ENCODE assay signal across 7 mouse cellular contexts in genomic region chr5:150522867-150523234, GRCm38 (mm10). TPM values are rescaled to one million over a fixed set of nuclear protein-coding genes. Genes with fewer than 3 reads are reported as not detected.
DNase-seq lines count a peak whose midpoint lies in the region; ATAC-seq and TF ChIP-seq lines count a peak whose summit lies in the region.

No protein-coding gene starts in this region.

- H3K27ac ChIP-seq in thymus, adult 2 months (ENCODE audit: control insufficient read depth, insufficient read depth, low read length): no peak overlapping the region
- H3K27ac ChIP-seq in forebrain, embryonic 11.5 days (ENCODE audit: low read depth, low read length): peak overlapping the region; percentile 53; the same call in 1 of the 2 replicates
- peak overlapping the region; percentile 75 for H3K27ac ChIP-seq in liver, embryonic 14.5 days

- no peaks in the 10 kb centered on the region for H3K27me3 ChIP-seq in thymus, adult 2 months (ENCODE audit: control insufficient read depth, insufficient read depth, low read length)
- H3K27me3 ChIP-seq in forebrain, embryonic 11.5 days (ENCODE audit: control insufficient read depth, insufficient read depth, low read length): no peaks in the 10 kb centered on the region
- no peaks in the 10 kb centered on the region for H3K27me3 ChIP-seq in liver, embryonic 14.5 days (ENCODE audit: control insufficient read depth, insufficient read depth, low read length)

- TF ChIP-seq POLR2A in thymus, adult 2 months (IDR thresholded peaks at IDR 0.05; ENCODE audit: control insufficient read depth, extremely low read depth, insufficient read depth, low read length, poor library complexity): no peak

- H3K9ac ChIP-seq in forebrain, embryonic 11.5 days (ENCODE audit: low read length): peak overlapping the region; percentile 93
- H3K9ac ChIP-seq in liver, embryonic 14.5 days (replicated peaks): peak overlapping the region; percentile 97

- peak overlapping the region; percentile 87 for H3K4me3 ChIP-seq in thymus, adult 2 months (ENCODE audit: control insufficient read depth, insufficient read depth, low read length)
- H3K4me3 ChIP-seq in forebrain, embryonic 11.5 days (ENCODE audit: low read depth, low read length): peak overlapping the region; percentile 75
- H3K4me3 ChIP-seq in liver, embryonic 14.5 days (ENCODE audit: insufficient read depth in 1 of 2, low read depth in 2 of 2, low read length in 2 of 2): peak overlapping the region; percentile 81 to 94

- H3K9me3 ChIP-seq in forebrain, embryonic 11.5 days (ENCODE audit: control insufficient read depth, low read length): no peaks in the 10 kb centered on the region
- H3K9me3 ChIP-seq in liver, embryonic 14.5 days (ENCODE audit: control insufficient read depth, low read length): no peaks in the 10 kb centered on the region

- peak; percentile 54 for ATAC-seq in forebrain, embryonic 11.5 days (replicated peaks; ENCODE audit: low FRiP score)
- ATAC-seq in liver, embryonic 14.5 days (ENCODE audit: insufficient read depth): peak; percentile 68

- H3K4me1 ChIP-seq in thymus, adult 2 months (replicated peaks; ENCODE audit: control insufficient read depth, insufficient read depth, low read length): no peaks in the 10 kb centered on the region
- no peaks in the 10 kb centered on the region for H3K4me1 ChIP-seq in forebrain, embryonic 11.5 days (replicated peaks; ENCODE audit: control insufficient read depth, insufficient read depth, low read length)
- H3K4me1 ChIP-seq in liver, embryonic 14.5 days (replicated peaks; ENCODE audit: control insufficient read depth in 2 of 2, insufficient read depth in 2 of 2, low read length in 1 of 2): peaks cover 11 to 21% of the 10 kb centered on the region in 2 experiments

- peak overlapping the region; percentile 73 for H3K4me2 ChIP-seq in forebrain, embryonic 11.5 days (ENCODE audit: low read depth, low read length, severe bottlenecking)
- peak overlapping the region; percentile 94 for H3K4me2 ChIP-seq in liver, embryonic 14.5 days (ENCODE audit: low read depth)

- TF ChIP-seq EP300 in liver, embryonic 14.5 days (IDR thresholded peaks at IDR 0.05; ENCODE audit: low read depth): no peak

- no peaks in the 10 kb centered on the region for H3K36me3 ChIP-seq in thymus, adult 2 months (ENCODE audit: control insufficient read depth, insufficient read depth, low read length)
- H3K36me3 ChIP-seq in forebrain, embryonic 11.5 days (ENCODE audit: control insufficient read depth, insufficient read depth, low read length): no peaks in the 10 kb centered on the region
- H3K36me3 ChIP-seq in liver, embryonic 14.5 days (replicated peaks; ENCODE audit: control insufficient read depth, insufficient read depth, low read depth): peaks cover 6% of the 10 kb centered on the region

- TF ChIP-seq CTCF in thymus, adult 2 months (IDR thresholded peaks at IDR 0.05; ENCODE audit: borderline replicate concordance, control insufficient read depth, extremely low read depth, insufficient read depth, low read length, poor library complexity): no peak
- TF ChIP-seq CTCF in liver, embryonic 14.5 days (IDR thresholded peaks at IDR 0.05; ENCODE audit: low read depth): no peak

- DNase-seq in thymus, adult 2 months: no peak
- DNase-seq in thymus, adult 18-20 months: no peak
- no peak for DNase-seq in forebrain, embryonic 11.5 days (ENCODE audit: low spot score)
- no peak for DNase-seq in liver, embryonic 14.5 days (ENCODE audit: low read depth in 3 of 3, low spot score in 3 of 3)
- no peak for DNase-seq in retina, postnatal 1 day
- DNase-seq in cerebellum, postnatal 36 days: no peak
- no peak for DNase-seq in spleen, adult 18-20 months

- 2% methylated on average over 11 of the region's 11 CpGs for WGBS in thymus, adult 2 months
- whole genome bisulfite sequencing in forebrain, embryonic 11.5 days: 11% methylated on average over 11 of the region's 11 CpGs
- WGBS in liver, embryonic 14.5 days (ENCODE audit: insufficient replicate concordance): 4% methylated on average over 11 of the region's 11 CpGs

RNA-seq across cellular contexts. Expression of gene Brca2, which starts 0.4 kb away (rescaled TPM):
- polyA plus RNA-seq in thymus, adult 2 months (2012; rRNA removed): 7.6 and 11.5 TPM in 2 replicates
- 34.8 and 35.0 TPM in 2 replicates for polyA plus RNA-seq in forebrain, embryonic 11.5 days (2014; fragmentation: Nextera tagmentation; extraction: Ambion mirVana)
- polyA plus RNA-seq in liver, embryonic 14.5 days (2012; rRNA removed): 9.6 and 17.3 TPM in 2 replicates
- polyA plus RNA-seq in liver, embryonic 14.5 days (2014; fragmentation: Nextera tagmentation; extraction: Ambion mirVana): 13.0 and 16.7 TPM in 2 replicates

RNA-seq across cellular contexts. Expression of gene Zar1l, which starts 4.9 kb away (rescaled TPM):
- not detected in 2 replicates for polyA plus RNA-seq in thymus, adult 2 months (2012; rRNA removed)
- polyA plus RNA-seq in forebrain, embryonic 11.5 days (2014; fragmentation: Nextera tagmentation; extraction: Ambion mirVana): not detected in 2 replicates
- polyA plus RNA-seq in liver, embryonic 14.5 days (2012; rRNA removed): not detected in 2 replicates
- polyA plus RNA-seq in liver, embryonic 14.5 days (2014; fragmentation: Nextera tagmentation; extraction: Ambion mirVana): not detected in 2 replicates
